Mouse (Mus musculus) kidney, adult 9 months (tissue): Measurements from ENCODE around the gene Als2cl.
A peak's percentile ranks its signal among the peaks of the same experiment; 100 is the strongest.

Experiments
- DNase-seq: peaks from one replicate; pipeline ENCODE4 v3.0.0; 2022

Gene Als2cl

GRCm38 (mm10) chr9:110920665-110921419, 41.2 kb downstream of the Als2cl start:
- DNase-seq: peak; percentile 30

GRCm38 (mm10) chr9:110922759-110923158, 43.1 kb downstream of the Als2cl start:
- DNase-seq: peak; percentile 72

DNA sequence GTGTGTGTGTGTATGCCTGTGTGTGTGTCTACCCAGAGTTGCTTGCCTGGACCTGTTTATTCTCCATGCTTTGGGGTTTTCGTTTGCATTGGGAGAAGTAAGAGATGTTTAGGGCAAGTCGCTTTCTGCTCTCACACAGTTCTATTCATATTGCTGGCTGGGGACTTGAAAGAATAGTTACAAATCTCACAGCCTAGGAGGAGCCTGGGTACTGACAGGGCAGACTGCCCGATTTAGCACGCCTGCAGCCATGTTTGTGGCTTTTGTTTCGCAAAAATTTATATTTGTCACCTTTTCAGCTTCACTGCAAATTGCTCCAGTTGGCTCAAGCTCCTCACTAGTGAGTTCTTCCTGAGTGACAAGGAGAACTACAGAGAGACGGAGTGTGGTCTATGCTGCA, 51.9 kb downstream of the Als2cl start:
- no peak for DNase-seq

DNA sequence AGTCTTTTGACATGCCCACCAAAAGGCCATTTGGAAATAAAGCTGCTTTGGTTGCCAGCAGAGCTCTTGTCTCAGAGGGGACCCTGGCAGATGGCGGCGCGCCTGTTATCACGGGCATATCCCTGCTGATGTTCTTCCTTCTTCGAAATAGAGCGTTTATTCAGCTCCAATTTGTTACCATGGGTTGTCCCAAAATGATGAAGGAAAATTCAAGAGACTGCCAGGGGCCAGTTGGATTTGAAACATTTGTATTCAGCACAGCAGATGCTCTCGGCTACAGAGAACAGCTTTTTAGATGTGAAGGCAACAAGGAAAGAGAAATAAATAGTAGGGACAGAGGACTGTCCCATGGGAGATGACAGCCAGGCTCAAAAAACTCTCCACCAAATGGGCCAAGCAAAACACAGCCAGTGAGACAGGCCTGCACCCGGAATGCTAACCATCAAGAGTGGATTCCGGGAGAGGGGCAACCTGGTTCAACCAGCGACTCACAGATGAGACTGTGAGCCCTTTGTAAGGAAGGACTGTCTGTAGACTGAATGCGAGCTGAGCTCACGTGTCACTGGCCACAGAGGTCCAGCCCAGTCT, 54.3 kb downstream of the Als2cl start:
- DNase-seq: peak; percentile 16

DNA sequence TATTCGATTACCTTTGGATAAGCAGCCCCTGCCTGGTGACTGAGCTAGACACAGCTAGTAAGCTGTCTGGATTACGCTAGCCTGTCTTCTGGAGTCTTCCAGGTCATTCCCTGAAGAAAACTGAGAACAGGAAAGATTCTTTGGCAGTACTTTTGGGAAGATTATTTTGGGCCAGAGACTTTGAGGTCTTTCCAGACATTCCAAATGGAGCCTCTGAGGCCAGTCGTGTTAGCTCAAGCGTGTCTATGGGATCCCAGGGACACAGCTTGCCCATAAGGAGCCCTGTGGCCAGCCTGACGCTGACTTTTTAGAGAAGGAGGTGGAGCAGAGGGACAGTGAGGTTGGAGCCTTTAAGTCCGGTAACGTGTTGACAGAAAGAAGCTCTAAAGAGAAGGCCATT, 56.3 kb downstream of the Als2cl start:
- peak; percentile 9 for DNase-seq

DNA sequence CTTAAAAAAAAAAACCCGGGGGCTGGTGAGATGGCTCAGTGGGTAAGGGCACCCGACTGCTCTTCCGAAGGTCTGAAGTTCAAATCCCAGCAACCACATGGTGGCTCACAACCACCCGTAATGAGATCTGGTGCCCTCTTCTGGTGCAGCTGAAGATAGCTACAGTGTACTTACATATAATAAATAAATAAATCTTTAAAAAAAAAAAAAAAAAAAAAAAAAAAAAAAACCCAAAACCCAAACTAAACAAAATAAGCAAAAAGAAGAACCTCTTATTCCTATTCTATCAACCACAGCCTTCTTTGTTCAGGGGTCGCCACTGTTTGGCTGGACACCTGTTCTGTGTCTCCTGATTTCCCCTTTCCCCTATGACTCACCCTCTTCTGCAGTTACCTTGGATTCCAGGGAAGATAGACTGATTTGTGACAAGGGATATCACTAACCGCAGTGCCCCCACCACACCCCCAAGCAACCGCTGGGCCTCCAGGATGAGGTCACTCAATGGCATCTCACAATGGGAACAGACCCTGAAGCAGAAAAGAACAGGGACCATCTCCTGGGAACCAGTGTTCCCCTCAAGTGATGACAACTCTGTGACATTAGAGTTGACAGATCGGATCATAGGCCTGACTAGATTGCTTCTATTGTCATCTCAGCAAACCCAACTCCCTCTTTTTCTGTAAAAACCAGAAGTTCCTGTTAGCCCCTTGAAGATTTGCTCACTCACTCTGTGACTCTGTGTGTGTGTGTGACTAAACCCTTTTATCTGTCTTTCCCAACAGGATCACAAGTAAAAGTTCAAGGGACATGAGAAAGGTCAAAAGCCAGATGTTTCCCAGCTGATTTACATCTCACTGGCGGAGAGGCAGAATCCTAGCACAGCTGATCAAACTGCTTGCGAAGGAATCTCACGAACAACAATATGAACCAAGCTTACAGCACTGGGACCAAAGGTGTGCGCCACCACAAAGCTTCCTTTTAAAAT, 58.1 kb downstream of the Als2cl start:
- peak; percentile 12 for DNase-seq

GRCm38 (mm10) chr9:110944265-110944664, 64.6 kb downstream of the Als2cl start:
- DNase-seq: peak; percentile 15

DNA sequence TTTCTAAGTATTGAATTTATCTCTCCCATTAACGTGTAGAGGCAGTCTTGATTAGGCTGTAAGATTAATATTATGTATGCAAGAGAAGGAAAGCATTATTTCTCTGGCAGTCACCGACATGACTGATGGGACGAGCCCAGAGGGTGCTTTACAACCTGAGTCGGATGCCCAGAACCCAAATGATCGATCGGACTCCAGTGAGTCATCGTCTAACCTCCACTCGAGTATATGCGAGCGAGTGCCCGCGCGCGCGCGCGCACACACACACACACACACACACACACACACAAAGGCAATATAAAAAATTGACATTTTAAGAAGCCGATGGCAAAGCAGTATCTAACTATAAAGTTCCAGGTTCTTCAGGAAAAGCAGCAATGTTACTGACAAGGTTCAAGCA, 65.7 kb downstream of the Als2cl start:
- no peak for DNase-seq

- DNase-seq: no peak
These were observed 66.3 kb downstream of the Als2cl start, which contains the start of gene Tdgf1 for GRCm38 (mm10) chr9:110945926-110946325. Gene Tdgf1 (minus strand): TSS chr9:110946158.

DNA sequence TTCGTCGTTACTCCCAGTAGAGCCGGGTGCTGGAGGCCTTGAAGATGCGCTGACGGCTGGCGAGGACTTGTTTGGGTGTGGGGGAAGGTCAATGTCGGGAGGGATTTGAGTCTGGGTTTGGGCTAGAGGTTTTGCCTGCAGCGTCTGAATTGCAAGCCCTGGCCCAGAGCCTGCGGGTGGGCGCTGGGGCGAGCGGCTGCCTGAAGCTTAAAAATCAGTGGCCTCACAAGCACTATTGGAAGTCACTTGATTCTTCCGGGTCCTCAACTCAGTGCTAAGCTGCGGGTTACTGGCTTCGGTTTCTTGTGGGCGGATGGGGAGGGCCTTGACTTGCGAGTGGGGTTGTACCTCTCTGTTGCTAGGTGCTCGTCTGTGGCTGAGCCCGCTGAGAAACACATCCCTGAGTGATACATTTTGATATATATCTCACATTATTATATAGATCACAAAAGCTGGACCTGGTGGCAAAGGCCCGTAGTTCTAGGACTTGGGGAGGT, 66.9 kb downstream of the Als2cl start:
- no peak for DNase-seq

DNA sequence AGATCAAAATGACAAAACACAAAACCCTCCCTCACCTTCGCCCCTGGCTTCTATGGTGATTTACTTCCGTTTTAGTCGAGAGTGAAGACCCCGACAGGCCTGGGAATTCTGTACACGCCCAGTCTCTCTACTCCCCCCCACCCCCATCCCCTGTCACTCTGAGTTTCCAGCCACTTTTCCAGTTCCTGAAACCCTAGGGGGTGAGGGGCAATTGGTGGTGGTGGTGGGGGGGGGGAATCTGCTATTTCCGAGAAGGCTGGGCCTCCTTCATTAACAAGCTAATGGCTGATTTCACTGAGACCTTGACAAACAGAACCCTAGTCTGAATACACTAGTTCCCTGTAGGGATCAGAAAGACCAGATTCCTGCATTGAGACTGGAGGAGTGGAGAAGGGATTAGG, 67.6 kb downstream of the Als2cl start:
- DNase-seq: no peak

- DNase-seq: no peak
These were observed 68.2 kb downstream of the Als2cl start for GRCm38 (mm10) chr9:110947900-110948299.

DNA sequence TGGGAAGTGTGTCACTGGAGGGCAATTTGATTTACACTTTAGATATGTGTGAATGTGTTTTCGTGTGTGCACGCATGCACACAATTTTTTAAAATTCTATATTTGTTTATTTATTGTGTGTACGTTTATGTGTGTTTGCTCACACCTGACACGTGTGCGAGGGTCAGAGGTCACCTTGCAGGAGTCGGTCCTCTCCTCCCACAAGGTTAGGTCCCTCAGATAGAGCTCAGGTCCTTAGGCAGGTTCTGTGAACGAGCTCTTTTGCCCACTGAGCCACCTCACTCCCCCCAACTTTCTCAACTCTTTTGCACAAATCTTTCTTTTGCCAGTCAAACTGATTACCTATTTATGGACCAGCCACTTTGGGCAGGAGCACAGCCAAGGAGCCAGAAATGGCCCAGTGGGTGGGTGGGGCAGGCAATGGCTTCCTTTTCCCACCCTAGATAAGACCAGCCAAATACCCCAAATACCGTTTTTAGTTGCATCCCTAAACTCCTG, 69.2 kb downstream of the Als2cl start:
- DNase-seq: no peak

DNA sequence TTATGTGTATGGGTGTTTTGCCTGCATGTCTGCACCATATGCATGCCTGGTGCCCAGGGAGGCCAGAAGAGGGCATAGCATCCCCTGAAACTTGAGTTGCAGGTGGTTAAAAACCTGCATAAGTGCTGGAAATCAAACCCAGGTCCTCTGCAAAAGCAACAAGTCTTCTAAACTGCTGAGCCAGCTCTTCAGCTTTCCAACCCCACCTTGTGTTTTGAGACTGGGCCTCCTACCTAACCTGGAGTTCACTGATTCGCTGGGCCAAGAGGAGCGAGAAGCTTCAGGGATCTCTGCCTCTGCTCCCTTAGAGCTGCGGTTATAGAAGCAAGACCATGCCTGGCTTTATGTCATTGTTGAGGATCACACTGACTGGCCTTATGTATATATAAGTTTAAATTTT, 70.4 kb downstream of the Als2cl start:
- DNase-seq: no peak
